Mouse (Mus musculus) cortical plate, adult 2 months (tissue): Measurements from ENCODE around the gene Kansl1. TPM values are rescaled to one million over a fixed set of nuclear protein-coding genes. Genes with fewer than 3 reads are reported as not detected.
A peak's percentile ranks its signal among the peaks of the same experiment; 100 is the strongest.

Experiments used
- H3K27ac ChIP-seq: fragments of 200-500 bp; 2 replicates; pipeline ENCODE4 v1.5.1; 2012; ENCODE audit warnings: low read length, control low read depth, inconsistent platforms; ENCODE audit not compliant: insufficient read depth
- H3K4me1 ChIP-seq: fragments of 200-500 bp; 2 replicates; pipeline ENCODE4 v1.6.1; 2011; ENCODE audit warnings: low read length; ENCODE audit not compliant: control insufficient read depth, insufficient read depth
- H3K4me3 ChIP-seq: fragments of 200-500 bp; 2 replicates; pipeline ENCODE4 v1.5.1; 2011; ENCODE audit warnings: mild to moderate bottlenecking, low read length, control low read depth; ENCODE audit not compliant: insufficient read depth
- CTCF ChIP-seq: fragments of 200-500 bp; IDR thresholded peaks from 2 replicates; pipeline ENCODE4 v1.5.1; 2011; ENCODE audit warnings: mild to moderate bottlenecking, control low read depth, low read length; ENCODE audit not compliant: insufficient read depth; ENCODE audit errors: extremely low read depth
- POLR2A ChIP-seq: fragments of 200-500 bp; IDR thresholded peaks from 2 replicates; pipeline ENCODE4 v1.6.1; 2011; ENCODE audit warnings: mild to moderate bottlenecking, low read length, control low read depth; ENCODE audit not compliant: insufficient read depth; ENCODE audit errors: extremely low read depth
- polyA plus RNA-seq: library from polyadenylated mRNA; depleted of rRNA; stranded (reverse); fragments of >200 nt; gene quantifications from 2 replicates; pipeline ENCODE4 v1.2.3, GENCODE M21; 2012

Gene Kansl1
- polyA plus RNA-seq, 1 experiment = 85.7 TPM

DNA sequence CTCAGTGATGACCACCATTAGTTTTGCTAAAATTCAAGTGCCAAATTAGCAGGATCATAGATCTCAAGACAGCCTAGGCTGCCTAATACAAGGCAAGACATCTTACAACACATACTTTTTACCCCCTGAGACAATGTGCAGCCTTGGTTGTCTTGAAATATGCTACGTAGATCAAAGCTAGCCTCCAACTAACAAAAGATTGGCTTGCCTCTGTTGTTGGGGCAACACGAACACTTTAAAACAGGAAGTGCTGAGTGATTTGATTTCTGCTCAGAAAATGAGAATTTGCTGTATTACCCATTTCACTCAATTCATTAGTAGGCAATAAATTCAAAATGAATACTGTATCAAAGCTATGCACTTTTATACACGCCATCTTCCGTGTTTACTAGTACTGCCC, 86.8 kb downstream of the Kansl1 start:
- no peak for TF ChIP-seq POLR2A
- no peak for TF ChIP-seq CTCF
- Histone ChIP-seq H3K4me1 (no peaks in the 10 kb centered on the region), H3K4me3 (no peak overlapping the region), H3K27ac (no peak overlapping the region)

DNA sequence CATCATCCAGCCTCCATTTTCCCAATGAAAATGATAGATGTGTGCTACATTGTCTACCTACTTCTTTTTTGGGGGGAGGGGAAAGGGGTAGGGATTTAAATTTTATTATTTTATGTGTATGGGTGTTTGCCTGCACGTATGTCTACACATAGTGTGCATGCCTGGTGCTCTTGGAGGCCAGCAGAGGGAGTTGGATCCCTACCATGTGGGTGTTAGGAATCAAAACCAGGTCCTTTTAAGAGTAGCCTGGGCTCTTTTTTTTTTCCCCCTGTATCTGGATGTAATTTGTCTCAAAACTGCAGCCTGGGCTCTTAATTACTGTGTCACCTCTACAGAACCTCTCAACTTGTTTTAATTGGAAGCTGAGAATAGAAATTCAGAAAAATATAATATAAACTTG, 89.0 kb downstream of the Kansl1 start:
- Histone ChIP-seq H3K27ac (no peak overlapping the region), H3K4me1 (no peaks in the 10 kb centered on the region; the same call in 1 of the 2 replicates), H3K4me3 (no peak overlapping the region)
- TF ChIP-seq POLR2A = no peak
- 0 out of 2 replicates have a peak, but pooled peaks have one; percentile 25 for TF ChIP-seq CTCF

DNA sequence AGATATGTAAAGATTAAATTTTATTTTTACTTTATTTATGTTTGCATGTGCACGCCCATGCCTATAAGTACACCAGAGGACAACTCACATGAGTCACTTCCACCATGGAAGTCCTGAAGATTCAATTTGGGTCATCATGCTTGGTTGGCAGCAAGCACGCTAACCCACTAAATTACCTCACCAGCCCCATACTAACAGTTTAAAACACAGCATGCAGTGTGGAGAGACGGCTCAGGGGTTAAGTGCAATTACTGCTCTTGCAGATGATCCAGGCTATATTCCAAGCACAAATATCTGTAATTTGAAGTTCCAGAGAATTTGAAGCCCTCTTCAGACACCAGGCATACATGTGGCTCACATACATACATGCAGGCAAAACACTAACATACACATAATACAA, 92.4 kb downstream of the Kansl1 start:
- TF ChIP-seq POLR2A = no peak
- no peak for TF ChIP-seq CTCF
- no peak overlapping the region for H3K27ac ChIP-seq
- H3K4me3 ChIP-seq = no peak overlapping the region
- no peaks in the 10 kb centered on the region; the same call in 1 of the 2 replicates for H3K4me1 ChIP-seq

DNA sequence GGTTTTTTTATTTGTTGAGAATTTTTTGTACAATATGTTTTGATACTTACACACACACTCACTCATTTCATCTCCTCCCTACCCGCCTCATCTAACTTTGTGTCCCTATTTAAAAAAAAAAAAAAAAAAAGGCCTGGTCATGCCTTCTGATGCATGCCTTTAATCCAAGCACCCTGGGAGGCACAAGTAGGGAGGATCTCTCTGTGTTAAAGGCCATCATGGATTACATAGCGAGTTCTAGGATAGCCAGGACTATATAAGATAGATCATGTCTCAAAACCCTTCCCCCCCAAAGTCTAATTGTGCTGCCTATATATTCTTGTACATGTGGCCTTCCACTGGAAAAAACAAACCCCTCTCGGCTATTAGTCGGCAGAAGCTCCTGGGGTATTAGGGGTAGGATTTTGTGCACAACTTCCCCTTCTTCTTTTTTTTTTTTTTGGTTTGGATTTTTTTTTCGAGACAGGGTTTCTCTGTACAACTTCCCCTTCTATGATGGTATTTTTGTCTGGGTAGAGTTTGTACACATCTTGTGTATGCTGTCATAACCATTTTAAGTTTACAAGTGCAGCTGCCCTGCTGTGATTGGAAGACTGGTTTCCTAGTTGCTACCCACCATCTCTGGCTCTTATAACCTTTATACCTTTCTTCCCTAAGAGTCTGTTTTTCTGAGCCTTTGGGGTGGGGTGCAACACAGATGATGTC, 101.0 kb downstream of the Kansl1 start:
- peaks cover 2% of the 10 kb centered on the region; the same call in 1 of the 2 replicates for H3K4me1 ChIP-seq
- H3K27ac ChIP-seq = no peak overlapping the region
- no peak overlapping the region for H3K4me3 ChIP-seq
- TF ChIP-seq POLR2A (no peak), CTCF (no peak)

DNA sequence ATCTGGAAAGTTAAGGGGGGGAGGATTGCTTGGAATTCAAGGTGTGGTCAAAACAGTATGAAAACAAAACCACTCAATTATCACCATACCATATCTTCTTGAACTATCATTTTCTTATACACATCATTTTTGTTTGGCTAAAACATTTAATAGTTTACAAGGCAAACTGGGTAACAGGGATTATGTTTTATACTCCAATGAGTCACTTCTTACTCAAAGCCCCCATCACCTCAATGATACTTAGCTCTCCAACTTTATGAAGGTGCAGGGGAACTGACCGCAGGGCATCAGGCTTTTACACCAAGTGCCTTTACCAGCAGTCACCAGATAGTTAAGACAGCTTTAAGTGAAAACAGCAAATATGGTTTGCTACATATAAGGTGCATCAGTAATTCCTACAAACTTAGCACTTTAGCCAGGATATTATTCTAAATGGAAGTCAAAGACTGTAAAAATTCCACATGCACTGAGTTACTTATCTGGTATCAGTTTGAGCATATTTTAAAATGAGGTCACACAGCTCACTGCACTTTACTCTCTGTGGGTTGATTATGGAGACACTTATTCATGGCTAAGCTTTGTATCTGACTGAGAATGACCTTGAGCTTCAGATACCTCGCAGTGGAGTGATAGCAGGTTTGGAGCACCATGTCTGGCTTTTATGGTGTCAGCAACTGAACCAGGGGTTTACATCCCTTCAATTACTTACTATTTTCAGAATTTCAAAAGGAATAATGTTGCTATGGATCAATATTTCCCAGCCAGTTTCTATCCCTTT, 104.6 kb downstream of the Kansl1 start:
- H3K27ac ChIP-seq = no peak overlapping the region
- H3K4me3 ChIP-seq = no peak overlapping the region
- peaks cover 2% of the 10 kb centered on the region; the same call in 1 of the 2 replicates for H3K4me1 ChIP-seq
- TF ChIP-seq POLR2A (no peak), CTCF (no peak)

DNA sequence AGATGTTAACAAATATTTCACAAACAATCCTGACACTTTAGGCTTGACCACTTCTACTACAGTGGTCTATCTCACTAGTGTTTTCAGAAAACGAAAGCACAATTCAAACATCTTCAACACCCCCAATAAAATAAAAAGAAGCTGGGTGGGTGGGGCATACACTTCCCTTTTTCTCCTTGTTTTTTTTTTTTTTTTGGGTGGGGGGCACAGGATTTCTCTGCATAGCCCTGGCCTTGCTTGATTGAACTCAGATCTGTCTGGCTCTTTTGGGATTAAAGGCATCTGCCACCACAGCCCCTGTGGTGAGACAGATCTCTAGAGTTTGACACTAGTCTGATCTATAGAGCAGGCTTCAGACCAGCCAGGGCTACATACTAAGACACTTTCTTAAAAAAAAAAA, 106.0 kb downstream of the Kansl1 start:
- no peak overlapping the region for H3K27ac ChIP-seq
- H3K4me1 ChIP-seq = peaks cover 2% of the 10 kb centered on the region; the same call in 1 of the 2 replicates
- H3K4me3 ChIP-seq = no peak overlapping the region
- TF ChIP-seq POLR2A (no peak), CTCF (no peak)

DNA sequence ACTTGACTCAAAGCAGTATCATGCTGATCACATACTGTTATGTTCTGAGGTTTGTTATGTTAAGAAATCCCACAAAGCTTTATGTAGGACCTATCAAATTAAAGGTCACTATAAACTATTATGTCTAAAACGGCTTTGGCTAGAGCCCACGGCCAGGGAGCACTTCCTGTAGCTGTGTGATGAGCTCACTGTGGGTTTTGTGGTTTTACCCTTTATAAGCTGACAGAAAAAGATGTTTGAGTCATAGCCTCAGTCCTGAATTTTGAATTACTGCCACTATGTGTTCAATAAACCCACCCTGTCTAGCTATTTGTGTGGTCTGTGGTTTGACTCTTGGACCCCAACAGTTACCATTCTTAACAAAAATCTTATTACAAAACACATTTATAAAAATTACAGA, 106.9 kb downstream of the Kansl1 start:
- TF ChIP-seq CTCF = no peak
- no peak for TF ChIP-seq POLR2A
- Histone ChIP-seq H3K4me3 (no peak overlapping the region), H3K27ac (no peak overlapping the region), H3K4me1 (no peaks in the 10 kb centered on the region)

DNA sequence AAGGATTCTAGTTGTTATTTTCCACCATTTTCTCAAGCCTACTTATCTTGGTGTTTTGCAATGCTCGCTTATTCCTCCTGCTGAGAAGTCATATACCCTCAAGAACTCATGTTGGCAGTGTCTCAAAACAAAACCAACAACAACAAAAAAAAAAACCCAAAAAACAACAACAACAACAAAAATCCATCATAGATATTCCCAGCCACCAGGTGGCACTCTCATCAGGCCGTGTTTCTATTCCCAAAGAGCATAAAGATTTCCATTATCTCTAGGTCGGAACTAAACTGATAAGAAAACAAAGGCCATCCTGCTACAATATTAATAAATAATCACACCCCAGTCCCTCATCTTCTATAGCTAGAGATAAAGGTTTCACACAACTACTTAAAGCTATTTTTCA, 121.7 kb downstream of the Kansl1 start:
- H3K4me1 ChIP-seq = no peaks in the 10 kb centered on the region
- no peak for TF ChIP-seq POLR2A
- peak; percentile 22; the same call in 1 of the 2 replicates for TF ChIP-seq CTCF
- no peak overlapping the region for H3K27ac ChIP-seq
- H3K4me3 ChIP-seq = no peak overlapping the region

DNA sequence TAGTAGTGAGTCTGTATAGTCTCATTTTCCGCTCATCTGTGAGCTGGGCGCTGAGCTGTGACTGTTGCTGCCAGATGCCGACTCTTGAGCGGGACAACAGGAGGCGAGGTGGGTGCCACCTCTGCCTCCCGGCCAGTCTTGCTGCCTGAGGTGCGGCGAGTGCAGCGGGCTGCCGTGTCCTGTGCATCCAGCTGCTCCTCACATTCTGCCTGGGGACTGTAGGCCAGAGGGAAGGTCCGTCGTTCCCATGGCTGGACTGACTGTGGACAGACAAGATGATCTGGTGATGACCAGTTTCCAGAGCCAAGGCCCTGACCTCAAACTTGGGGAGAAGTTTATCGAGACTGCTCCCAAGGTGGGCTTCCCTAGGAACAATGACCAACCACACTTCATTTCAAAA, 133.7 kb downstream of the Kansl1 start:
- Histone ChIP-seq H3K27ac (no peak overlapping the region), H3K4me3 (no peak overlapping the region), H3K4me1 (no peaks in the 10 kb centered on the region)
- TF ChIP-seq POLR2A = no peak
- TF ChIP-seq CTCF = no peak

DNA sequence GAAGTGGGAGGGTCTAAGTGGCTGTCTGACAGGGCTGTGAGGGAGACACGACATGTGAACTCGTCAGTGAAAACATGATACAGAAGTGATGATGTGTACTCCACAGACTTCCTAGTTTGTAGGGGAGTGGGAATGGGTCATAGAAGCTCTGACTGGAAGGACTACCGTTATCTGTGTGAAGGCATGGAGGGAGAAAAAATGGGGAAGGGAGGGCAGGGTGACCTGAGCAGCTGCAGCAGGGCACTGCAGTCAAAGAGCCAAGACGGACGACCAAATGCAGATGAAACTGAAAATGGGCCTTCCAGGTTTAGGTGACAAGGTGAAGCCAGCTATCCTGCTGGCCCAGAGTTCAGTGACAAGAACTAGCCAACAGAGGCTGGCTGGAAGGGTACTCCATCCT, 134.5 kb downstream of the Kansl1 start:
- H3K4me1 ChIP-seq = no peaks in the 10 kb centered on the region
- no peak overlapping the region for H3K4me3 ChIP-seq
- H3K27ac ChIP-seq = no peak overlapping the region
- TF ChIP-seq CTCF (no peak), POLR2A (no peak)
